Mouse (Mus musculus) kidney, adult 9 months (tissue): ENCODE results near the gene Ltb4r2.

Source experiments
- DNase-seq: peaks from one replicate; pipeline ENCODE4 v3.0.0; 2022

Ltb4r2 gene

DNA sequence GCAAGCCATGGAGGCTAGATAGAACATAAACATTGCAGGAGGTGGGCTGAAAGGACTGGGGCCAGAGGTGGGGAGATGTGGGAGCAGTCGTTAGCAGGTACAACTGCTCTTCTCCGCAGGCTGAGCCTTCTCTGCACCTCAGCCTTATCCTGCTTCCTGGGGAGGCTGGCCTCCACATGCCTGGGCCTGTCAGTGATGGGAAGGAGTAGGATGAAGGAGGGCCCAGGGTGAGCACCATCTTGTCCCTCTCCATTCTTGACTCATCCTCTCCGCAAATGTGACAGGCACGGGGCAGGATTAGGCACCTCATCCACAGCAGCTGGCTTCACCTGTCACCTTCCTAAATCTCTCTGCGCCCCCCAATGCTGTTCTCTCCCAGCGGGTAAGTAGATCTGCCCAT, at the start of gene Ltb4r2:
Gene Ltb4r2 (plus strand): TSS at position 266 of the 400 bp plus-strand sequence.
- DNase-seq = no peak

DNA sequence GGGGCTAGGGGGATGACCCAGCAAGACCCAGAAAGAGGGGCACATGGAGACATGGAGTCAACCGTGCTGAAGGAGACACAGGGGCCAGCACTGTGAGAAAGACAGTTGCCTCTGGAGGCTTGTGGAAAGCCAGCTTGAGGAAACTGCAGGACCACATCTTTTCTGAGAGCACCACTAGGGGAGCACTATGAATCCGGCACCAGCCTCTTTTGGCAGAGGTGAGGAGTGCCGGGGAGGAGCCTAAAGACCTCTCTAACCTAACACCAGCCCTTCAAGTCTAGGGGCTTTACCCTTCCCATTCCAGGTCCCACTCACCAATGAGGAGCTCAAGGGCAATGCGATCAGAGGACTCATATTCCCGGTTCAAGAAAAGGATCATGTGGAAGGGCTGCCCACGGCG, 49.4 kb upstream of the Ltb4r2 start:
- DNase-seq = no peak

DNA sequence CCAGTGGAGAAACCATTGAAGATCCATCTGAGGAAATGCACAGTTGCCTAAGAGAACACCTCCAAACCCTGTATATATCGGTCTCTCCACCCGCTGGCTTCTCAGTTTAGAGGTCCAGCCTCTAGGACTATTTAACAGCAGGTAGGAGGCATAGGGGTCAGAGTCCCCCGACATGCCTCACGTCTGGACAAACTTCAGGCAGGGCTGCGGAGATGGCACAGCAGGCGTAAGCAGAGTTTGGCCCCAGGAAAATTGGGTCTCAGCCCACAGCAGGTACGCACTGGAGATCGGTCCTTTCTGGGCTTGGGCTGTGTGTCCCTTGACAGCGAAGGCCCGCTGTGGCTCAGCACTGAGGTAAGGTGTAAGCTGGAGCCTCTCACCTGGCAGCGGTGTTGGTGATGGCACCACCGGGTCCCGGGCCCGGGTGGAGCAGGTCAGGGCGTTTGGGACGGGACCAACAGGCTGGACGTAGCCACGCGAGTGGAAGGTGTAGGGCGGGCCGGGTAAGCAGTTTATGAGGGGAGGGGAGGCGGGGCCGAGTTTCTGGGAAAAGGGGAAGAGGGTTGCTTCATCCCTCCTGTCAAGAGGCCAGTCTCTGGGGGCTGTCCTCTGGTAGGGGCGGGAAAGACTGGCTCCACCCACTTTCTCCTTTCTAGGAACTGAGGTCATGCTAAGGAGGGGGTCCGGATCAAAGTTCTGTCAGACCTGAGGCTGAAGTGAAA, 48.1 kb upstream of the Ltb4r2 start:
- DNase-seq = peak; percentile 79

DNA sequence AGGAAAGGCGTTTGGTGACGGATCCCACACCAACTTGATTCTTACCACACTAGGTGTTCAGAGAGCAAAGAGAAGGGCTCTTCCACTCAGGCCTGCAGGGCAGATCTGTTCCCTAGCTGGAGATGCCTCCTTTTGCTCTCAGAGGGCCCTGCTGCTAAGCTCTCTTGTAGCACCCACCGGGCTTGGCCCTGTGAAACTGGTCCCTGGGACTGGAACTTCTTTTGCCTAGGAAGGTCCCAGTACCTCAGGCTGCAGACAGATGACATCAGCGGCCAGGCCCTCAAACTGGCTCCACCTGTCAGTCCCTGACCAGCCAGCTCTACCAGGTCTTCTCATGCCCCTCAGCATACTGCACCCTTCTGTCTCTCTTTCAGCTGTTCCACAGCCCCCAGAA, 47.5 kb upstream of the Ltb4r2 start, which contains the start of gene Tgm1:
Gene Tgm1 (minus strand): TSS at position 198 of the 394 bp plus-strand sequence.
- DNase-seq = no peak

DNA sequence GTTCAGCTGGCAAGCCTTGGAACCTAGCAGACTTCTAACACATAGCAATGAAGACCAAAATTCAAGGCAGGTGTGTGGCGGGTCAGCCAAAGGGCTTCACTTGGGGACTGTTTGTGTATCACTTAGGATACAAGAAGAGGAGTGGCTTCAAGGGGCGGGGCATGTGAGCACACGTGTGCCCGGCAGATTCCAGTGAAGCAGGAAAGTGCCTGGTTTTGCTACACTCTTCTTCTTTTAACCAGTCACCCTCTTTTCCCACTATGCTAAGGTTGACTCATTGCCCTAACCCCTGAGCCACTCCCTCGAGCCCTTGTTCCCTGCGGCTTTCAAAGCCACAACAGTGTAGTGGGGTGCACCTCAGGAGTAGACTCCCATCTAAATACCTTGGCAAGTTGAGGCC, 46.3 kb upstream of the Ltb4r2 start:
- DNase-seq = peak; percentile 50

DNA sequence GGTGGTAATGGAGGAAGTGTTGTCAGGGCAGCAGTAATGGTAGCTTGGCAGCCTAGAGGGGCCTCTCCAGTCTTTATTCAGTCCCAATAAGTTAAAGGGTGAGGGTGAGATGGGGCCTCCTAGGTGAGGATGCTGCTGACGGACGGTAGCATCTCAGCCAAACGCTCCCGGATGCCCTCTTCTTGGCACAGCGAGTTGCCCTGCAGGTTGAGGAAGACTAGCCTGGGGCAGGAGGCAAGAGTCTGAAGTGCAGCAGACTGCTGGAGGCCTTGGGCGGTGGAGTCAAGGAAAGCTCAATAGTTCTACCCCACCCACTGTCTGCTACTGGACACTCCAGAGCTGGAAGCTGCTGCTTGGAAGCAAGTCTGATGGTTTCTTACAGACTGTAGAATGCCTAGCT, 45.0 kb upstream of the Ltb4r2 start:
- DNase-seq = peak; percentile 78

DNA sequence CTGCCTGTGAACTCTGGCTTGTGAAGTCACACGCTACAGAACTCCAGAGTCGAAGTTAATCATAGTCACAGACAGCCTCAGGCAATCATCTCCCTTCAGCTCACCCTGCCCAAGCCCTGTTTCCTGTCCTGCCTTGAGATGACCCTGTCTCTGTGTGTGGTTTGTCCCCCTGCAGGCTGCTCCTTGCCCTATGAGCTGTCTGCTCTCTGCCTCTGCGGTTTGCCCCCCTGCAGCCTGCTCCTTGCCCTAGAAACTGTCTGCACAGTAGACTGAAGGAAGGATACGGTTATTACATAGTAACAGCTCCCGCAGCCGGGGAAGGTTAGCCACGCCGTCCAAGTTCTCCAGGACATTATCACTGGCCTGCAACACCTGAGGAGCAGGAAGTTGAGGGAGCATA, 44.3 kb upstream of the Ltb4r2 start:
- peak; percentile 92 for DNase-seq

DNA sequence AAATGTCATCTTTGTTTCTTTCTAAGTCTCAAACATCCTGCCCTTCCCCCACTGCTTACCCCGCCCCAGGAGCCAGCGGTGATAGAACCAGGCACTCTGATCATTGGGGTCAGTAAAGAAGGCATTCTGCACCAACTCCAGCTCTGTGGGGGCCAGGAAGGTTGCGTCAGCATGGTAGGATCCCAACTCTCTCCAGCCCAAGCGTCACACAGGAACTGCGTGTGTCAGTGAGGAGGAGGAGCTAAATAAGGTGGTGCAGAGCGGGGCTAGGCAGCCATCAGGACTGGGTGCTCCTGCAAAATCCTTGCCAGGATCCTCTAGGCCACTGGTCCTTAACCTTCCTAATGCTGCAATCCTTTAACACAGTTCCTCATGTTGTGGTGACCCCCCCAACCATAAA, 41.5 kb upstream of the Ltb4r2 start:
- DNase-seq = no peak

DNA sequence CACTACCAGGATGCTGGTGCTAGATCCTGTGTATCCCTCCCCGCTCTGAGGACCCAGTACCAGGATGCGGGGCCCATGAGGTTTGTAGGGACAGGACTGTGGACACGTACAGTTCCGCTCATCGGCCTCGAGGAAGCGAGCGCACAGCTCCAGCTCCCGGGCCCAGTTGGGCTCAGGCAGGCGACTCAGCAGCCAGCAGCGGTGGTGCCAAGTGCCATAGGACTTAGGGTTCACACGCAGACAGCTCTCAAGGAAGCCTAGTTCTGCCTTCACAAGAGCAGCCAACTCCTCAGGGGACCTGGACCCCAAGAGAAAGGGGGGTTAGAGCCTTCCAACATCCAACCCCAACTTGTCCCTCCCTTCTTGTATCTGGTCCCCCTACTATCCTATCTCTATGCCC, 40.6 kb upstream of the Ltb4r2 start:
- DNase-seq = no peak

DNA sequence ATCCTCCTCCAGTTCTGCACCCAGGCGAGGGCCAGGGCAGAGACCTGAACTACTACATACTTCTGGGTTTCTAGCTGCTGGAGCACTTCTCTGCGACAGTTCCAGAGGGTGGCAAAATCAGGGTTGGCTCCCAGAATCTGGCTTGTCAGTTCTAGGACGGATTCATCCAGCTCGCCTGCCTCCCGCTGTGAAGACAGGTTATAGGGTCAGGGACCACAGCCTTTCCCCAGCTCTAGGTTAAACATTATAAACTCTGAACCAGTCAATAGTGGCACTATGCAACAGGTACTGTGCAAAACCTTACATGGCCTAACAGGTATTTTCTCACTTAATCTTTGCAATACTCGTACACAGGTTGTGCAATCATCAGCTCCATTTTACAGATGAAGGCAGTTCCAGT, 40.2 kb upstream of the Ltb4r2 start:
- peak; percentile 81 for DNase-seq

DNA sequence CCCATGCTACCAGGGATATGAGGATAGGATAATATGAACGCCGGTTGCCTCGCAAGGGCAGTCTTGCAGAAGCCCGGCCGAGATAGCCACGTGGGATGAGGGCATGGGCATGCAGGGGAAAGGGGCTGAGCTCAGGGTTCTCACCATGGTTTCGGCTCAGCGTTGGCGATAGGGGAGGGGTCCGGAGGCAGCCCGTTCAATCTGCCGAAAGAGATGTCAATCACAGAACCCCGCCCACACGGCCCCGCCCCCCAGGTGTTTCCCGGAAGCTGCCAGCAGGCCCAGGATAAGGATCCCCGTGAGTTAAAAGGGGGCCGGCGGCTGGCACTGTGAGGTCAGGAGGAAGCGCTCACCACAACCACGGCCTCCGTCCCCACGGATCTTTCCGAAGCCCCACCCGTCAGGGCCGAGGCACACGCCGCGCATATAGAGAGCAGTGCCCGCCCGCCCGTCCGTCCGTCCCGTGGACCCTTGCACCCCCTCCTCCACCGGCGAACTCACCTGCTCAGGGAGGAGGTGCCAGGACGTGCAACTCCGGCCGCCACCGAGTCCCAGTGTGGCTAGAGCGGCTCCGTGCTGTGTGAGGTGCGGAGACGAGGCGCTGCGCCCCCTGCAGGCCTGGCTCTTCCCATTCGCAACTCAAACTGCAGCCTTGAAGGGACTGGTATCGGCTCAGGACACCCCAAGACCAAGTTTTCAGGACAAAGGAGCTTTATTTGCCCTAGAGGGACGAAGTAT, 39.4 kb upstream of the Ltb4r2 start, which contains the start of gene Rabggta:
Gene Rabggta (minus strand): TSS at position 564 of the 738 bp plus-strand sequence.
- peak; percentile 96 for DNase-seq

DNA sequence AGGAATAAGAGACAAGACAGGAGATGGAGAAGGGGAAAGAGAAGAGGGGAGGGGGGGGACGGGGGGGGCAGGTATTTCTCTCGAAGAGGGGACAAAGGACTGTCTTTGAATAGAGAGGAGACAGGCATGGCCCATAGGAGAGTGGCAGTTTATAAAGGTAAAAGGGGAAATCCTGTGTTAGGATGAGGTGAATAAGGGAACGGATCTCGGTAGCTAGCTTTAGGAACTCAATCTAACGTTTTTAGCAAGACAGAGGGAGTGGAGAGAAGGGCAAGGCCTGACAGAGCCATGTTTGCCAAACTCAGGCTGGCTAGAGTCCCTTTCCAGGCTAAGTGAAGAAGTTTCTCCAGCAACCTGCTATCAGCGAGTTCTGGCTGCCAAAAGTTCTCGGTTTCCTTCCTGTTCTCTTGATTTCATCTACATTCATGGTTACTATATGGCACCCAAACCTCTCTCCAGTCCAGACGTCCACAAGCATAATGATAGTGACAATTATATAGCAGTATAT, 38.7 kb upstream of the Ltb4r2 start:
- DNase-seq = no peak

DNA sequence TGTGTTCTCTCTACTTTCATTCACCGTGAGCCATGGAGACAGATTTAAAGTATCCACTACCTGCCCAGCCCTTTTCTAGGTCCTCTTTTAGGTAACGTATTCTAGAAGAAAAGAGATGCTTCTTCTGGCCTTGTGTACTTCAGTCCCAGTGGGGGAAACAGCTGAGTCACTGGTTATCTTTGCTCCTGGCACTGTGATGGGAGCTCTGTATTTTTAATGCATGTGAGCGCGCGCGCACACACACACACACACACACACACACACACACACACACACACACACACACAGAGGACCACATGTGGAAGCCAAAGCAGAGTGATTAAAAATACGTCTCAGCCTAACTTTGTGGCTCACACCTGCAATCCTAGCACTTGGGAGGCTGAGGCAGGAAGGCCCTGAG, 37.8 kb upstream of the Ltb4r2 start:
- DNase-seq = no peak

DNA sequence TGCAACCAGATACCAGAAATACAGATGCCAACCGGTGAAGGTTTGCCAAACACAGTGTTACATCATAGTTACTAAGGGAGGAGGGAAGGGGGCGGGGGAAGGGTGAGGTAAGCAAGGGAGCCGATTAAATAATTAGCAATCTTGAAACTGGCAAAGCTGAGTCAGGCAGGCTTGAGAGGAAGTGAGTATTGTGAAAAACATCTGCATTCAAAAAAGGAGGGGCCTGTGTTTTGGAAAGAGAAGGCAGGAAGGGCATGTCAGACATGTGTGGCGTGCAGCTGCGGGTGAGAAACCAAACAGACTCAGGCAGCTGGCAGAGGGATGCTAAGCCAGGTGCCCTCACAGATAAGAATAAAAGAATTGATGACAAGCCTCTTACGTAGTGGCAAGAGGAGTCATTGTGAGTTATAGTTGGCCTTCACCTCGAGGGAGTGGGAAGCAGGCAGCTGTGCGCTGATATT, 36.8 kb upstream of the Ltb4r2 start:
- peak; percentile 75 for DNase-seq

DNA sequence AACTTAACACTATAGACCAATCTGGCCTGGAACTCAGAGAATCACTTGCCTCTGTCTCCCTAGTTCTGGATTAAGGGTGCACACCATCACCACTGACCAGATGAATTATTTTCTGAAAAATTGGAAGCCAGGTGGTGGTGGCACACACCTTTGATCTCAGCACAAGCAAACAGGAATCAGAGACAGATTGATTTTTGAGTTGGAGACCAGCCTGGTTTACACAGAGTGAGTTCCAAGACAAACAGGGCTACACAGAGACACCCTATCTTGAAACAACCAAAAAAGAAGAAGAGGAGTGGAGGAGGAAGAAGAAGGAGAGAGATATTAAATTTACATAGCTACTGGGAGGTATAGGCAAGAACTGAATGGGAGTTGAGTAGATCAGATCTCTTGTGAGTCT, 35.0 kb upstream of the Ltb4r2 start:
- no peak for DNase-seq

DNA sequence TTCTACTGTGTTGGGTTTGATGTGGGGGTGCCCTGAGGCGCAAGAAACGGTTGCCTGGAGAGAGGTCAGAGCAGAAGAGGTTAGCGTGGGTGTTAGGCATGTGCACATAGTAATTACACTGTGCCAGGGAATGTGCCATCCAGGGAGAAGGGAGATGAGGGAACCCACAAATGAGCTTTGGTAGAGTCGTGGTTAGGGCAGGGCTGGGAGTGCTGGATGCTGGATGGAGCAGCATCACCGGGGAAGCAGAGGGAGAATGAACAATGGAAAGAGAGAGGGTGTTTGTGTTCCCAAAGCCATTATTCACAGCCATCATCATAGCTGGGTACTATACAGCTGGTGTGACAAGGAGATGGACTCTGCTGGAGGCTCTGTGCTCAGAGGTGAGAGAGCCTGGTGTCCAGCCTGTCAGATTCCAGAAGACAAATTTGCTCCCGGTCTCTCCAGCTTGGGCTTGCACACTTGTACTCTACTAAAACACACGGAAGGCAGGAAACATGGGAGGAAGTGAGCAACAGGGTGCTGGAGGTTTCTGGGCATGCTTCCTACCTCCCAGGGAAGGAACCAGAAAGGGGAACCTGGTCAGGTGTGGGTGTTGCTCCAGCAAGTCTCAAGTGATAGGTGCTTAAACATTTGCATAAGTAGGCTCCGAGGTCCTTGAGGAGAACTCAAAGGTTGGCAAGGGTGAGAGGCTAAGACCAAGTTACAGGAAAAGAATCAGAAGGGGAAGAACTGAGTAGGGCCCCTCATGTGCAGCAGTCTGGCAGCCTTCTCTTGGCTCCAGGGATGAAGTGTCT, 33.1 kb upstream of the Ltb4r2 start:
- no peak for DNase-seq

DNA sequence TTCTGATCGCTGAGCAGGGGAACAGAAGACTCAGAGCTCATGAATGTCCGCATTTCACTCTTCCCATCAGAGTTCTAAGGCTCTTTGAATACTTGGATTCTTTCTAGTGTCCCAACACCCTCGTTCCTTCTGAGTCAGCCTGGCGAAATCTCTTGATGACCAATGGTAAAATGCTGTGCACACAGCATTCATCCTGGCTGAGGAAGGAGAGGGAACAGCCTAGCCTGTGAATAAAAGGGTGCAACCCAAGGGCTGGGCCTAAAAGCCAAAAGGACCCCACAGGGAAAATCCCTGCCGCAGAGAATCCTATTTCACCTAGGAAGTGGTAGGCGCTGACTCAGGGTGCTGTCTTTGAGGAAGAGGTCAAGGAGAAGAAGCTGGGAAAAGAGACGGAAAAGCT, 31.1 kb upstream of the Ltb4r2 start:
- no peak for DNase-seq

DNA sequence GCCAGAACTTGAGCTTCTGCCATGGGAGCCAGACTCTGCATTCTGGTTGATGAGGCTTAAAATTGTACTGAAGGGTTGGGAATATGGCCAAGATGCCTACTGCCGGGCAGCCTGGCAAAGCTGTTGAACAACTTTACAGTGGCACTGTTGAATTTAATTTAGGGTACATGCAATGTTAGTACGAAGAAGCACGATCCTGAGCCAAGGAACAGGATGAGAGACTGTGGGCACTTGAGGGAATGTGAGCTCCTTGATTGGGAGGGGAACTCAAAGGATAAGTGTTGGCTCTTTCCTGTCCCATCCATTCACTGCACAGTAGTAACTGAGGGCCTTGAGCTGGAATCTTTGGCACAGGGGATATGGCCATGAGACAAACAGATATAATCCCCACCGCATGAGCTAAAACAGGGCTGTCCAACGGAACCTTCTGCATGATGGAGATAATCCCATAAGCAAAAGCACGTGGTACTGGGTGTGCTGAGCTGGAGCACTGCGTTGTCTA, 30.6 kb upstream of the Ltb4r2 start:
- DNase-seq = no peak

DNA sequence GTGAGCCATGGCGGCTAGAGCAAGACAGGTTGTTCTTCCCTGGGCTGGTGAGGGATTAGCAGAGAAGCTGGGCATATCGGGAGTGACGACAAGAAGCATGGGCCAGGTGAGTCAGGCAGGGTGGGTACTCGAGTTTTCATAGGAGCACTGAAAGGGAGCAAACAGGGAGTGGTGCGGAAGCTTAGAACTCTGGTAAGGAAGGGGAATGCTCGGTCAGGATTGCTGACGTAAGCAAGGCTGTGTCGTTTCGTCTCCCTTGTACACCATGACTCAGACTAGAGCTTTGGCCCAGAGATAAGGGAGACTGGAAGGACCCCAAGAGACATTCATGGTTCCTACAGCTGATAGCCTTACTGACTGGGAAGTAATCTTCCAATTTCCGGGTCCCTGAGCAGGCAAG, 27.3 kb upstream of the Ltb4r2 start:
- no peak for DNase-seq

DNA sequence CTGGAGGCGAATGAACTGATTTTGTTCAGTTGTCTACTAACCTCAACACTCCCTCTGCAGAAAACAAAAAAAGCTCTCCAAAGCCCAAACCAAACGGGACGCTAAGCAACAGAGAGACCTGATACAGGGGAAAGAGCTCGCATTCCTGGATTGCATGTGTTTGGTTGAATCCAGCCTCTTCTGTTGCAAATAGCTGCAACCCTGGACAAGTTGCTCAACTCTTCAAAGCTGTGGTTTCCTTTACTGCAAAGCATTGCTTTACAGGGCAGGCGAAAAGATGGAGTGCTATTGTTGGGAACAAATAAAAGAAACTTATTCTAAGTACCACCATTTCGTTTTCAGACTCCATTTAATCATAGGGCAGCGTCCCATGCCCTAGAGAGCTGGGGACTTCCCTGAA, 26.4 kb upstream of the Ltb4r2 start:
- no peak for DNase-seq

DNA sequence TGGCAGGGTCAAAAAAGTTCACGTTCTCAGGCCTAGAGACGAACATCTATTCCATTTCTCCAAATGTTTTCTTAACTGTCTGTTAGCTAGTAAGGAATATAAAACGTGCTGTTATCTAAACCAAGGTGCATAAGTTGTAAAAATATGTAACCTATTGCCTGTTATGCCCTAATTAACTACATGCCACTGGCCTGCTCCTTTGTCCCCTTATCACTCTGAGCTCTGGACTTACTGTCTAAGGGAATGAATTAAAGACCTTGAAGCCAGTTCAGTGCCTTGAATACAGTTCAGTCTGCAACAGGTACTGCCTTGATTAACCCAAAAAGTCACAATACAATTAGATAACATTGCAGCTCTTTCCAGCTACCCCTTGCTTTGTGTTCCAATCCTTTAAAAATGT, 25.9 kb upstream of the Ltb4r2 start:
- no peak for DNase-seq

DNA sequence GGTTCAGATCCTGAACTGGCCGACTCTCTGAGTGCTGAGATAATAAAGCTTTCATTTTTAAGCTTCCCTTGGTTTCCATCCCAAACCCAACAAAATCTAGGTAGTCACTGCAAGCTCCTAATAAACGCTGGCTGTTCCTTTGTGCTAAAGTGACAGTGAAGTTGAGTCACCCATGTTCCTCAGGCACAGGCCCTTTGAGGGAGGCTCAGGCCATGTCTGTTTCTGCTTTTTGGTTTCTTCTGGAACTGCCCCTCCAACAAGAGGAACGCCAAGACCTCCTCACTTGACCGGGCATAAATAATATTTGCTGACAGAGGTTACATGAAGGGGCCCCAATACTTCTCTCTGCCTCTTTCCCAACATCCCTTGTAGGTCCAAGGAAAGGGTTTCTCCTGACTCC, 25.5 kb upstream of the Ltb4r2 start:
- no peak for DNase-seq

DNA sequence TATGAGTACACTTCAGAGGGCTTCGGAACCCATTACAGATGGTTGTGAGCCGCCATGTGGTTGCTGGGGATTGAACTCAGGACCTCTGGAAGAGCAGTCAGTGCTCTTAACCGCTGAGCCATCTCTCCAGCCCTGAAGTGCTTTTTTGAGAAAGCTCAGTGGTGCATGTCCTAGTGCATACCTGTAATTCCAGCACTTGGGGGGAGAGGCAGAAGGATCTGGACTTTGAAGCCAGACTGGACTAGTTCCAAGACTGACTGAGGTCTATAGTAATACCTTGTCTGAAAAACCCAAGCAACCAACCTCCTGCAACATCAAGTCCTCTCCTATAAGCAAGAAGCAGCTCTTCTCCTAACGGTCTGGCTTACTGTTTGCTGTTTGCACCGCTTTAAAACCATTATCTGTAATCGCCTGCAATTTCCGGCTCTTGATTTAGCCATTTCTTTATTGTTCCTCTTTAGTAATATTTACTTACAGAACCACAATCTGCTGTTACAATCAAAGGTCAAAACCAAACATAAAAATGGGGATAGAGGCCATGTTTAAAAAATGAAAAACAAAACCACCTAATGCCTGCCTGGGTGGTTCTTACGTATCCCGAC, 24.0 kb upstream of the Ltb4r2 start:
- DNase-seq = peak; percentile 81
